Mouse (Mus musculus) kidney, adult 2 months (tissue): ENCODE measurements around the gene C1qtnf6.

Experiments used
- CTCF ChIP-seq: fragments of 200-500 bp; conservative IDR thresholded peaks from 2 replicates; pipeline ENCODE4 v1.5.1; 2011; ENCODE audit warnings: low read depth, mild to moderate bottlenecking, control low read depth, low read length, moderate library complexity, mixed read lengths; ENCODE audit not compliant: insufficient read depth, insufficient read length
- POLR2A ChIP-seq: fragments of 200-500 bp; IDR thresholded peaks from one replicate; pipeline ENCODE4 v1.6.1; 2011; ENCODE audit warnings: low read depth, low read length, control low read depth

- TF ChIP-seq POLR2A, result no peak
- no peak for TF ChIP-seq CTCF
Measured at GRCm38 (mm10) chr15:78535723-78536421, 4.7 kb upstream of the C1qtnf6 start.
